In genomic region chr16:7146454-7146853, GRCm38 (mm10) we compare ENCODE assay signal across 14 mouse cellular contexts.
DNase-seq lines count a peak whose midpoint lies in the region; ATAC-seq lines count a peak whose summit lies in the region.
"Had no signal": no experiment of that assay in that cellular context is flagged by ENCODE, and none has a peak within 500 bp of the region (broad histone marks: within the 10 kb centered on the region; RNA-seq: fewer than 3 reads in every experiment).

No protein-coding gene starts in this region.

- H3K9me3 ChIP-seq in hindbrain, embryonic 12.5 days (replicated peaks): no peaks in the 10 kb centered on the region
- no peaks in the 10 kb centered on the region for H3K9me3 ChIP-seq in midbrain, embryonic 12.5 days
- H3K9me3 ChIP-seq: heart, embryonic 10.5 days; intestine, embryonic 15.5 days had no signal

- WGBS in hindbrain, embryonic 12.5 days: 20% methylated on average over 6 of the region's 6 CpGs
- 14% methylated on average over 6 of the region's 6 CpGs for WGBS in midbrain, embryonic 12.5 days

- peak; percentile 87 for ATAC-seq in hindbrain, embryonic 12.5 days (ENCODE audit: low FRiP score)
- ATAC-seq in midbrain, embryonic 12.5 days (ENCODE audit: low FRiP score, low read depth): peak; percentile 68
- ATAC-seq: intestine, embryonic 15.5 days had no signal

- 0 out of 2 replicates have a peak overlapping the region, but pooled peaks have one; percentile 11 for H3K4me2 ChIP-seq in hindbrain, embryonic 12.5 days (replicated peaks)
- H3K4me2 ChIP-seq in midbrain, embryonic 12.5 days (replicated peaks): 0 out of 2 replicates have a peak overlapping the region, but pooled peaks have one; percentile 15
- H3K4me2 ChIP-seq: intestine, embryonic 15.5 days had no signal

- no peaks in the 10 kb centered on the region for H3K27me3 ChIP-seq in hindbrain, embryonic 12.5 days
- no peaks in the 10 kb centered on the region for H3K27me3 ChIP-seq in midbrain, embryonic 12.5 days
- H3K27me3 ChIP-seq: intestine, embryonic 15.5 days had no signal

- peak overlapping the region; percentile 84 for H3K27ac ChIP-seq in hindbrain, embryonic 12.5 days
- peak overlapping the region; percentile 73 for H3K27ac ChIP-seq in midbrain, embryonic 12.5 days (replicated peaks)
- H3K27ac ChIP-seq: heart, embryonic 10.5 days; intestine, embryonic 15.5 days had no signal

- peak; percentile 78 for DNase-seq in Muller cell, postnatal 12 days (ENCODE audit: inconsistent ontology term)
- DNase-seq in embryo, embryonic 10 days (ENCODE audit: low spot score): peak; percentile 71
- DNase-seq in adrenal gland, postnatal 10 days: no peak
- no peak for DNase-seq in layer of hippocampus, adult 11-12 months (ENCODE audit: low spot score)
- DNase-seq in right cerebral cortex, adult 18-20 months: no peak
- no peak for DNase-seq in cerebellum, adult 11 months
- DNase-seq: left cerebral cortex, postnatal 4 days; lung, adult 2 months; thymus, adult 2 months had no signal

- H3K9ac ChIP-seq in hindbrain, embryonic 12.5 days: peak overlapping the region; percentile 23; the same call in 1 of the 2 replicates
- H3K9ac ChIP-seq in midbrain, embryonic 12.5 days (replicated peaks): no peak overlapping the region
- H3K9ac ChIP-seq: intestine, embryonic 15.5 days had no signal

- peaks cover 50% of the 10 kb centered on the region for H3K4me1 ChIP-seq in hindbrain, embryonic 12.5 days
- peaks cover 47% of the 10 kb centered on the region for H3K4me1 ChIP-seq in midbrain, embryonic 12.5 days

- no peak overlapping the region for H3K4me3 ChIP-seq in hindbrain, embryonic 12.5 days
- H3K4me3 ChIP-seq in midbrain, embryonic 12.5 days: no peak overlapping the region
- H3K4me3 ChIP-seq: erythroblast, embryonic 14.5 days; heart, embryonic 10.5 days; intestine, embryonic 15.5 days had no signal

- H3K36me3 ChIP-seq in hindbrain, embryonic 12.5 days: no peaks in the 10 kb centered on the region
- no peaks in the 10 kb centered on the region for H3K36me3 ChIP-seq in midbrain, embryonic 12.5 days
- H3K36me3 ChIP-seq: heart, embryonic 10.5 days; intestine, embryonic 15.5 days had no signal

Comparison
In these comparisons a context has a peak if more than half of its experiments do, and no peak if none do; other contexts are left out.
1. DNase-seq: peak in Muller cell, postnatal 12 days (single experiment) and embryo, embryonic 10 days (single experiment); none in adrenal gland, postnatal 10 days (single experiment), layer of hippocampus, adult 11-12 months (single experiment), right cerebral cortex, adult 18-20 months (single experiment) and cerebellum, adult 11 months (single experiment).